Mouse (Mus musculus) myocyte (in vitro differentiated cells): ENCODE data around the gene Itih5. TPM values are rescaled to one million over a fixed set of nuclear protein-coding genes. Genes with fewer than 3 reads are reported as not detected.

Source experiments
- H3K27me3 ChIP-seq: one replicate; pipeline ENCODE4 v1.6.1; 2011; ENCODE audit not compliant: control insufficient read depth, insufficient read depth, insufficient read length
- H3K36me3 ChIP-seq: one replicate; pipeline ENCODE4 v1.6.1; 2011; ENCODE audit not compliant: control insufficient read depth, insufficient read depth
- H3K4me2 ChIP-seq: one replicate; pipeline ENCODE4 v1.6.1; 2011; ENCODE audit warnings: low read depth, control low read depth
- H3K4me3 ChIP-seq: one replicate; pipeline ENCODE4 v1.5.1; 2011; ENCODE audit warnings: mild to moderate bottlenecking, control low read depth, moderate library complexity
- H3K79me2 ChIP-seq: one replicate; pipeline ENCODE4 v1.6.1; 2011; ENCODE audit not compliant: control insufficient read depth, insufficient read depth
- H3ac ChIP-seq: one replicate; pipeline ENCODE4 v1.6.1; 2011; ENCODE audit not compliant: control insufficient read depth, insufficient read length
- CEBPB ChIP-seq: IDR thresholded peaks from 2 replicates; pipeline ENCODE4 v1.6.1; 2011; ENCODE audit warnings: mild to moderate bottlenecking, moderate library complexity; ENCODE audit not compliant: poor library complexity, insufficient read depth, severe bottlenecking
- E2F4 ChIP-seq: IDR thresholded peaks from one replicate; pipeline ENCODE4 v1.6.1; 2011; ENCODE audit warnings: mild to moderate bottlenecking, control low read depth, moderate library complexity; ENCODE audit not compliant: insufficient read depth
- MAX ChIP-seq: IDR thresholded peaks from one replicate; pipeline ENCODE4 v1.6.1; 2011; ENCODE audit warnings: low read depth, mild to moderate bottlenecking, control low read depth
- MYOD1 ChIP-seq, 3 experiments: IDR thresholded peaks; one replicate each; pipeline ENCODE4 v1.6.1; 2011; ENCODE audit warnings: control low read depth in 2 of 3, low read depth in 2 of 3, mild to moderate bottlenecking in 2 of 3, moderate library complexity in 1 of 3; ENCODE audit not compliant: insufficient read length in 2 of 3, control insufficient read depth in 1 of 3
- MYOG ChIP-seq, 3 experiments: IDR thresholded peaks; one replicate each; pipeline ENCODE4 v1.6.1; 2011; ENCODE audit warnings: control low read depth in 2 of 3, low read depth in 2 of 3, mild to moderate bottlenecking in 2 of 3; ENCODE audit not compliant: insufficient read length in 2 of 3, control insufficient read depth in 1 of 3, insufficient read depth in 1 of 3
- POLR2A ChIP-seq: IDR thresholded peaks from one replicate; pipeline ENCODE4 v1.6.1; 2011; ENCODE audit warnings: low read depth, mild to moderate bottlenecking, control low read depth, moderate library complexity; ENCODE audit not compliant: insufficient read length
- POLR2AphosphoS2 ChIP-seq: IDR thresholded peaks from one replicate; pipeline ENCODE4 v1.6.1; 2011; ENCODE audit warnings: low read depth, control low read depth; ENCODE audit not compliant: insufficient read length
- REST ChIP-seq: IDR thresholded peaks from one replicate; pipeline ENCODE4 v1.6.1; 2011; ENCODE audit warnings: mild to moderate bottlenecking, control low read depth, moderate library complexity; ENCODE audit not compliant: insufficient read depth, insufficient read length
- SRF ChIP-seq: IDR thresholded peaks from one replicate; pipeline ENCODE4 v1.6.1; 2011; ENCODE audit warnings: low read depth; ENCODE audit not compliant: control insufficient read depth, insufficient read length
- TCF12 ChIP-seq: IDR thresholded peaks from one replicate; pipeline ENCODE4 v1.6.1; 2011; ENCODE audit warnings: mild to moderate bottlenecking, control low read depth; ENCODE audit not compliant: poor library complexity, insufficient read depth, severe bottlenecking
- TCF3 ChIP-seq: IDR thresholded peaks from one replicate; pipeline ENCODE4 v1.6.1; 2011; ENCODE audit warnings: low read depth, control low read depth; ENCODE audit not compliant: insufficient read length
- USF1 ChIP-seq: IDR thresholded peaks from one replicate; pipeline ENCODE4 v1.6.1; 2011; ENCODE audit warnings: low read depth, mild to moderate bottlenecking, control low read depth, moderate library complexity
- polyA plus RNA-seq: library from polyadenylated mRNA; unstranded; fragments of >200 nt; fragmentation: generic; extraction: Trizol; gene quantifications from one replicate; pipeline ENCODE4 v1.2.1, GENCODE M21; 2012; ENCODE audit warnings: missing spikeins

The Itih5 gene
- polyA plus RNA-seq, 1 experiment: not detected

DNA sequence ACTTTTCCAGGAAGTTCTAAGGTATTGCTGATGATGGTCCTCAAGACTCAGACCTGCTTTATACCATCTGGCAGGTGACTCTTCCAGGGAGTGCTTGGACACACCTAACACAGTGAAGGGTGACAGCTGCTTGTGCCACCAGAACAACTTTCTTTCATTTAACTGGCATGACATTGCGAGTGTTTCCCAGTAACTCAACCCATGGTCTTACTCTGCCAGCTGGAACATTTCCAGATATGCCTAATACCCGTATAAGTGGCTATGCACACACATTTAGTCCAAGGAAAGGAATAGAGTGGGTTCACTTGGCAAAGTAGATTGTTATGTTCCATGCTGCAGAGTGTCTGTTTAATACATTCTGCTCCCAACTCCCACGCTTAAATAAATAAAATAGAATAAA, 50.9 kb downstream of the Itih5 start:
- TF ChIP-seq E2F4 (no peak), CEBPB (no peak), MAX (no peak), TCF12 (no peak), MYOD1 (IDR thresholded peaks at IDR 0.05; ENCODE audit: control insufficient read depth in 1 of 3, insufficient read length in 2 of 3, low read depth in 2 of 3) (no peak), REST (no peak), TCF3 (no peak), POLR2AphosphoS2 (no peak), SRF (no peak), MYOG (IDR thresholded peaks at IDR 0.05; ENCODE audit: control insufficient read depth in 1 of 3, insufficient read depth in 1 of 3, insufficient read length in 2 of 3, low read depth in 2 of 3) (no peak), POLR2A (no peak)
- no peaks in the 10 kb centered on the region for H3K36me3 ChIP-seq
- peaks cover 6% of the 10 kb centered on the region for H3K27me3 ChIP-seq

DNA sequence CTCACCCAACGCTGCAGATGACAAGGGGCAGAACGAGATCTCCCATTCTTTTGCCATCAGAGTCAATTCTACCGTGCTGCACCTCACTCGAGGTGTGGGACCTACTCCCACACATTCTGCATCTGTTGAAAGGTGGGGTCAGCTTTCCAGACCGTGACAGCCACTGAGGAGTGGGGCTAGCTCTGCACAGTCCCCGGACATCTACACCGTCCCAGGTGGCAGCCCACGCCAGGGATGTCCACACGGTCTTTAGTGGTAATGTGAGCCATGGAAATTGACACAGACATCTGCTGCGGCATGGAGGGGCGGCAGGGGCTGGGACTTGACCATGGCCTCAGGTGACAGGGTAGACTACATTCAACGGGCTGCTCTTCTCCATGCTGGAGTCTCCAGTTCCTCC, 60.1 kb downstream of the Itih5 start:
- TF ChIP-seq TCF3 (no peak), CEBPB (no peak), MAX (no peak), E2F4 (no peak), MYOG (IDR thresholded peaks at IDR 0.05; ENCODE audit: control insufficient read depth in 1 of 3, insufficient read depth in 1 of 3, insufficient read length in 2 of 3, low read depth in 2 of 3) (no peak), REST (no peak), POLR2A (no peak), USF1 (no peak)
- Histone ChIP-seq H3K79me2 (no peaks in the 10 kb centered on the region), H3K4me3 (no peak overlapping the region), H3K27me3 (no peaks in the 10 kb centered on the region), H3K4me2 (no peak overlapping the region), H3ac (no peak overlapping the region), H3K36me3 (no peaks in the 10 kb centered on the region)

More for the DNA sequence above, 50.9 kb downstream of the Itih5 start:
- Histone ChIP-seq H3K4me3 (no peak overlapping the region), H3K4me2 (no peak overlapping the region), H3K79me2 (no peaks in the 10 kb centered on the region), H3ac (no peak overlapping the region)

GRCm38 (mm10) chr2:10215876-10216565, 62.6 kb downstream of the Itih5 start:
- Histone ChIP-seq H3K27me3 (no peaks in the 10 kb centered on the region), H3ac (no peak overlapping the region), H3K36me3 (no peaks in the 10 kb centered on the region), H3K79me2 (no peaks in the 10 kb centered on the region), H3K4me2 (no peak overlapping the region), H3K4me3 (no peak overlapping the region)
- TF ChIP-seq CEBPB (no peak), E2F4 (no peak), POLR2AphosphoS2 (no peak)

- Histone ChIP-seq H3ac (no peak overlapping the region), H3K27me3 (no peaks in the 10 kb centered on the region), H3K4me3 (no peak overlapping the region), H3K36me3 (no peaks in the 10 kb centered on the region), H3K79me2 (no peaks in the 10 kb centered on the region), H3K4me2 (no peak overlapping the region)
- no peak for TF ChIP-seq MYOG (IDR thresholded peaks at IDR 0.05; ENCODE audit: control insufficient read depth in 1 of 3, insufficient read depth in 1 of 3, insufficient read length in 2 of 3, low read depth in 2 of 3)
- no peak for TF ChIP-seq CEBPB
- no peak for TF ChIP-seq MAX
- no peak for TF ChIP-seq USF1
- no peak for TF ChIP-seq REST
- no peak for TF ChIP-seq POLR2A
- TF ChIP-seq TCF3: no peak
- no peak for TF ChIP-seq POLR2AphosphoS2
- TF ChIP-seq SRF: no peak
Measured at GRCm38 (mm10) chr2:10216566-10217247, 63.3 kb downstream of the Itih5 start.

DNA sequence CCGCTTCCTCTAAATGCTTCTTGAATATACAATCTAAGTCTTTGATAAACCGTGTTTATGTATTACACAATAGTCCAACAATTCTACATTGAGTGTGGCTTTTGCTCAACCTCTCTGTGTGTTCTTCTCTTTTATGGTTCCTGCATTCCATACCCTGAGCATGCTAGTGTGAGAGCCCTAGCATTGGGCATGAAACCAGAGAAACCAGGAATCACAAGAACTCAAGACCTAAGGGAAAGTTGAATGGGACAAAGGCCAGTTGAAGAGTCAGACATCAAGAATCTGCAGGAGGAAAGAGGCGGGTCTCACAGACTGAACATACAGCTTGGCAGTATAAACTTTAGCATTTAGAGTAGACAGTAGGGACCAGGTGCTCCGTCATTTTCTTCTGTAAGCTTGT, 68.5 kb downstream of the Itih5 start:
- no peak overlapping the region for H3K4me2 ChIP-seq
- TF ChIP-seq MAX: no peak
- TF ChIP-seq USF1: no peak
- TF ChIP-seq MYOG (IDR thresholded peaks at IDR 0.05; ENCODE audit: control insufficient read depth in 1 of 3, insufficient read depth in 1 of 3, insufficient read length in 2 of 3, low read depth in 2 of 3): no peak
- no peak for TF ChIP-seq REST
- TF ChIP-seq MYOD1 (IDR thresholded peaks at IDR 0.05; ENCODE audit: control insufficient read depth in 1 of 3, insufficient read length in 2 of 3, low read depth in 2 of 3): no peak
- no peak for TF ChIP-seq TCF12
- TF ChIP-seq E2F4: no peak
- no peak for TF ChIP-seq POLR2A
- no peak for TF ChIP-seq POLR2AphosphoS2
- no peak for TF ChIP-seq CEBPB
- no peak for TF ChIP-seq SRF
- TF ChIP-seq TCF3: no peak

More for the DNA sequence above, 68.5 kb downstream of the Itih5 start:
- no peak overlapping the region for H3K4me3 ChIP-seq
- H3K36me3 ChIP-seq: no peaks in the 10 kb centered on the region
- H3K79me2 ChIP-seq: no peaks in the 10 kb centered on the region
- H3K27me3 ChIP-seq: no peaks in the 10 kb centered on the region
- no peak overlapping the region for H3ac ChIP-seq
